Mouse (Mus musculus): ENCODE data around the gene Tcfl5. TPM values are rescaled to one million over a fixed set of nuclear protein-coding genes. Genes with fewer than 3 reads are reported as not detected.

Tcfl5 gene
- total RNA-seq, 1 experiment = 44.9 TPM

DNA sequence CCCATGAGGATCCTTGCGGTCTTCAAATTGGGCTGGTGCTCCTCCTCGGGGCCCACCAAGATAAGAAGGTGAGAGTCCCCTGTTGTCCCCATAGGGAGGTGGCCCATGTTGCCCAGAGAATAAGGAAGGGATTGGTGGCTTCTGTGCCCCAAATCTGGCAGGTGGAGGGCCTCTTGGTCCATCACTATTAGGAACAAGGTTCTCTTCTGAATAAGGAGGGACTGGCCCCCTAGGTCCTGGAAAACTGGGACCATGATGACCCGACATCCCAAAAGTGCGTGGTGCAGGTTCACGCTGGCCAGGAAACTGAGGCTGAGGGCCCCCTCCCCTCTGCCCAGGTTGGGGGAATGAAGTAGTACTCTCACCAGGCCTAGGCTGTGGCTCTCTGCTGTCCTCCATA is 18.0 kb upstream of the Tcfl5 start:
- H3K36me3 ChIP-seq (ENCODE audit: control insufficient read depth, insufficient read depth, low read length, poor library complexity, severe bottlenecking) = peaks cover 26% of the 10 kb centered on the region
- H3K9me3 ChIP-seq (ENCODE audit: control insufficient read depth, insufficient read depth, low read depth, low read length) = no peaks in the 10 kb centered on the region
- TF ChIP-seq ZC3H11A (IDR thresholded peaks at IDR 0.05; ENCODE audit: borderline replicate concordance, low read depth, low read length) (no peak), CHD2 (IDR thresholded peaks at IDR 0.05; ENCODE audit: low read depth, low read length) (no peak), ZNF384 (IDR thresholded peaks at IDR 0.05; ENCODE audit: low read depth, low read length) (no peak), MAFK (IDR thresholded peaks at IDR 0.05; ENCODE audit: insufficient read depth, low read depth, low read length) (no peak), HCFC1 (IDR thresholded peaks at IDR 0.05; ENCODE audit: borderline replicate concordance, insufficient read depth, low read length) (no peak)
- no peak overlapping the region for H3K27ac ChIP-seq (ENCODE audit: insufficient read depth, low read depth, low read length, poor library complexity, severe bottlenecking)
- H3K4me1 ChIP-seq (ENCODE audit: control insufficient read depth in 2 of 2, insufficient read depth in 2 of 2, low read length in 2 of 2, poor library complexity in 1 of 2) = peaks cover 0 to 9% of the 10 kb centered on the region in 2 experiments; a peak in 2 of 4 replicates
- in situ Hi-C loops (cut with MboI; ENCODE audit: low sequenced_read_pairs in 2 of 2, unreplicated experiment in 2 of 2) = no loop called here
- H3K9ac ChIP-seq (ENCODE audit: insufficient read depth, low read depth, low read length, poor library complexity, severe bottlenecking) = no peak overlapping the region
- DNase-seq (ENCODE audit: low read depth, low spot score) = no peak
- H3K4me3 ChIP-seq (ENCODE audit: insufficient read depth in 1 of 2, low read depth in 1 of 2, low read length in 2 of 2, poor library complexity in 1 of 2, severe bottlenecking in 1 of 2) = no peak overlapping the region

DNA sequence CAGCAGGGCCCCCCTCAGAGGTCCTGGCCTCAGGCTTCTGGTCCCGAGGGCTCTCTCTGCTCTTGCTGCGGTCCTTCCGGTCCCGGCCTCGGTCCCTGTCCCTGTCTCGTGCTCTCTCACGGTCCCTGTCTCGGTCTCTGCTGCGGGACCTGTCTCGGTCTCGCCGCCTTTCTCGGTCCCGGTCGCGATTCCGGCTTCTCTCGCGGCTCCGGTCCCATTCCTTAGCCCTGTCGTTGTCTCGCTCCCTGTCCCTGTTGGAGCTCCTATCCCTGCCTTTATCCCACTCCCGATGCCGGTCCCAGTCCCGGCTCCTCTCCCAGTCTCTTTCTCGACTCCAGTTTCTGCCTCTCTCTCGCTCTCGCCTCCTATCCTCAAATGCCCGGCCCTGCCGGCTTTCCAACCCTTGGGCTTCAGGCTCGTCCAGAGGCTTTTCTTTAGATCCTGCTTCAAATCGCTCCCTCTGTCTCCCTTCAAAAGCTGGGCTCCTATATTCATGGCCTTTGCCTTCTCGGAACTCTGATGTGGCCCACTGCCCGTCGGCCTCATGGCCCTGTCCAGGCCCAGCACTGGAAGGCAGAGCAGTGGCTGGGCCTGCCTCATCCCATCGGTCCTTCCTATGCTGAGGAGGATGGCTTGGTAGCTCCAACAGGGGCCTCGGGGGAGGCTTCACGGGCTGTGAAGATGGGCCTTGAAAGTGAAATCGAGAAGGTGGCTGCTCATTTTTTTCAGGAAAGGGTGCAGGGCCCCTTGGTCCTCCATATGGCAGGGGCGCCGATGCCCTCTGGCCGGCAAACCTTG is 17.0 kb upstream of the Tcfl5 start:
- Histone ChIP-seq H3K4me1 (ENCODE audit: control insufficient read depth in 2 of 2, insufficient read depth in 2 of 2, low read length in 2 of 2, poor library complexity in 1 of 2) (peaks cover 0 to 9% of the 10 kb centered on the region in 2 experiments; a peak in 2 of 4 replicates), H3K9ac (ENCODE audit: insufficient read depth, low read depth, low read length, poor library complexity, severe bottlenecking) (peak overlapping the region; percentile 65), H3K4me3 (ENCODE audit: insufficient read depth in 1 of 2, low read depth in 1 of 2, low read length in 2 of 2, poor library complexity in 1 of 2, severe bottlenecking in 1 of 2) (peak overlapping the region; percentile 21 to 46; a peak in 2 of 4 replicates), H3K27ac (ENCODE audit: insufficient read depth, low read depth, low read length, poor library complexity, severe bottlenecking) (no peak overlapping the region), H3K9me3 (ENCODE audit: control insufficient read depth, insufficient read depth, low read depth, low read length) (no peaks in the 10 kb centered on the region), H3K36me3 (ENCODE audit: control insufficient read depth, insufficient read depth, low read length, poor library complexity, severe bottlenecking) (peaks cover 22% of the 10 kb centered on the region)
- TF ChIP-seq CHD2 (IDR thresholded peaks at IDR 0.05; ENCODE audit: low read depth, low read length) = no peak
- TF ChIP-seq ZC3H11A (IDR thresholded peaks at IDR 0.05; ENCODE audit: borderline replicate concordance, low read depth, low read length) = no peak
- no peak for TF ChIP-seq MAFK (IDR thresholded peaks at IDR 0.05; ENCODE audit: insufficient read depth, low read depth, low read length)
- TF ChIP-seq ZNF384 (IDR thresholded peaks at IDR 0.05; ENCODE audit: low read depth, low read length) = no peak
- TF ChIP-seq HCFC1 (IDR thresholded peaks at IDR 0.05; ENCODE audit: borderline replicate concordance, insufficient read depth, low read length) = no peak
- no peak for DNase-seq (ENCODE audit: low read depth, low spot score)
- in situ Hi-C loops (cut with MboI; ENCODE audit: low sequenced_read_pairs in 2 of 2, unreplicated experiment in 2 of 2) = no loop called here

GRCm38 (mm10) chr2:180658381-180658780 is 15.9 kb upstream of the Tcfl5 start:
- H3K9ac ChIP-seq (ENCODE audit: insufficient read depth, low read depth, low read length, poor library complexity, severe bottlenecking) = no peak overlapping the region

GRCm38 (mm10) chr2:180657394-180658013 is 15.0 kb upstream of the Tcfl5 start:
- no peak overlapping the region for H3K4me3 ChIP-seq (ENCODE audit: insufficient read depth in 1 of 2, low read depth in 1 of 2, low read length in 2 of 2, poor library complexity in 1 of 2, severe bottlenecking in 1 of 2)
- no peaks in the 10 kb centered on the region for H3K9me3 ChIP-seq (ENCODE audit: control insufficient read depth, insufficient read depth, low read depth, low read length)
- no peak for TF ChIP-seq HCFC1 (IDR thresholded peaks at IDR 0.05; ENCODE audit: borderline replicate concordance, insufficient read depth, low read length)
- TF ChIP-seq ZNF384 (IDR thresholded peaks at IDR 0.05; ENCODE audit: low read depth, low read length) = no peak
- no peak for TF ChIP-seq MAFK (IDR thresholded peaks at IDR 0.05; ENCODE audit: insufficient read depth, low read depth, low read length)
- TF ChIP-seq CHD2 (IDR thresholded peaks at IDR 0.05; ENCODE audit: low read depth, low read length) = no peak
- TF ChIP-seq ZC3H11A (IDR thresholded peaks at IDR 0.05; ENCODE audit: borderline replicate concordance, low read depth, low read length) = no peak
- no peak overlapping the region for H3K9ac ChIP-seq (ENCODE audit: insufficient read depth, low read depth, low read length, poor library complexity, severe bottlenecking)
- peaks cover 20% of the 10 kb centered on the region for H3K36me3 ChIP-seq (ENCODE audit: control insufficient read depth, insufficient read depth, low read length, poor library complexity, severe bottlenecking)
- in situ Hi-C loops (cut with MboI; ENCODE audit: low sequenced_read_pairs in 2 of 2, unreplicated experiment in 2 of 2) = no loop called here
- H3K27ac ChIP-seq (ENCODE audit: insufficient read depth, low read depth, low read length, poor library complexity, severe bottlenecking) = no peak overlapping the region
- peaks cover 0 to 6% of the 10 kb centered on the region in 2 experiments; a peak in 2 of 4 replicates for H3K4me1 ChIP-seq (ENCODE audit: control insufficient read depth in 2 of 2, insufficient read depth in 2 of 2, low read length in 2 of 2, poor library complexity in 1 of 2)
- peak; percentile 89 for DNase-seq (ENCODE audit: low read depth, low spot score)

More at GRCm38 (mm10) chr2:180658381-180658780, 15.9 kb upstream of the Tcfl5 start:
- TF ChIP-seq CHD2 (IDR thresholded peaks at IDR 0.05; ENCODE audit: low read depth, low read length) (no peak), ZC3H11A (IDR thresholded peaks at IDR 0.05; ENCODE audit: borderline replicate concordance, low read depth, low read length) (no peak), MAFK (IDR thresholded peaks at IDR 0.05; ENCODE audit: insufficient read depth, low read depth, low read length) (no peak)
- H3K4me1 ChIP-seq (ENCODE audit: control insufficient read depth in 2 of 2, insufficient read depth in 2 of 2, low read length in 2 of 2, poor library complexity in 1 of 2) = peaks cover 0 to 6% of the 10 kb centered on the region in 2 experiments; a peak in 2 of 4 replicates
- H3K9me3 ChIP-seq (ENCODE audit: control insufficient read depth, insufficient read depth, low read depth, low read length) = no peaks in the 10 kb centered on the region
- H3K27ac ChIP-seq (ENCODE audit: insufficient read depth, low read depth, low read length, poor library complexity, severe bottlenecking) = no peak overlapping the region
- no peak for DNase-seq (ENCODE audit: low read depth, low spot score)
- H3K36me3 ChIP-seq (ENCODE audit: control insufficient read depth, insufficient read depth, low read length, poor library complexity, severe bottlenecking) = peaks cover 20% of the 10 kb centered on the region
- in situ Hi-C loops (cut with MboI; ENCODE audit: low sequenced_read_pairs in 2 of 2, unreplicated experiment in 2 of 2) = no loop called here
- no peak overlapping the region for H3K4me3 ChIP-seq (ENCODE audit: insufficient read depth in 1 of 2, low read depth in 1 of 2, low read length in 2 of 2, poor library complexity in 1 of 2, severe bottlenecking in 1 of 2)
